Mouse (Mus musculus) kidney, adult 18-20 months (tissue): ENCODE results near the gene Senp7.
A peak's percentile ranks its signal among the peaks of the same experiment; 100 is the strongest.
"Not testable (repeated sequence)": the region's sequence is repeated elsewhere in the genome, so short reads cannot be mapped to it uniquely, and the experiment has no call there.

Experiments
- DNase-seq: peaks from one replicate; pipeline ENCODE4 v3.0.0; 2021

Gene Senp7

GRCm38 (mm10) chr16:56068523-56069070, 20.5 kb downstream of the Senp7 start:
- no peak for DNase-seq

- no peak for DNase-seq
Measured at GRCm38 (mm10) chr16:56071317-56072232, 23.4 kb downstream of the Senp7 start.

GRCm38 (mm10) chr16:56072533-56072932, 24.4 kb downstream of the Senp7 start:
- no peak for DNase-seq

GRCm38 (mm10) chr16:56073150-56073549, 25.0 kb downstream of the Senp7 start:
- not testable (repeated sequence) for DNase-seq

- no peak for DNase-seq
Measured at GRCm38 (mm10) chr16:56074122-56074521, 26.0 kb downstream of the Senp7 start.

- DNase-seq: no peak
Measured at GRCm38 (mm10) chr16:56074565-56074964, 26.4 kb downstream of the Senp7 start.

- peak; percentile 88 for DNase-seq
Measured at GRCm38 (mm10) chr16:56075222-56076111, 27.3 kb downstream of the Senp7 start.

GRCm38 (mm10) chr16:56076121-56076869, 28.2 kb downstream of the Senp7 start:
- no peak for DNase-seq

- DNase-seq: no peak
Measured at GRCm38 (mm10) chr16:56079419-56079818, 31.3 kb downstream of the Senp7 start.

- DNase-seq: no peak
Measured at GRCm38 (mm10) chr16:56081691-56082090, 33.6 kb downstream of the Senp7 start.

- DNase-seq: no peak
Measured at GRCm38 (mm10) chr16:56086336-56086735, 38.2 kb downstream of the Senp7 start.

- no peak for DNase-seq
Measured at GRCm38 (mm10) chr16:56090385-56090784, 42.2 kb downstream of the Senp7 start.

GRCm38 (mm10) chr16:56096401-56097018, 48.4 kb downstream of the Senp7 start:
- DNase-seq: not testable (repeated sequence)

- no peak for DNase-seq
Measured at GRCm38 (mm10) chr16:56115706-56116105, 67.6 kb downstream of the Senp7 start.

GRCm38 (mm10) chr16:56116155-56116554, 68.0 kb downstream of the Senp7 start:
- DNase-seq: no peak

- no peak for DNase-seq
Measured at GRCm38 (mm10) chr16:56117327-56118180, 69.4 kb downstream of the Senp7 start.

GRCm38 (mm10) chr16:56122517-56122916, 74.4 kb downstream of the Senp7 start:
- no peak for DNase-seq

GRCm38 (mm10) chr16:56124045-56124444, 75.9 kb downstream of the Senp7 start:
- no peak for DNase-seq

- DNase-seq: no peak
Measured at GRCm38 (mm10) chr16:56131666-56132065, 83.5 kb downstream of the Senp7 start.

- no peak for DNase-seq
Measured at GRCm38 (mm10) chr16:56134149-56134548, 86.0 kb downstream of the Senp7 start.

GRCm38 (mm10) chr16:56137672-56138071, 89.5 kb downstream of the Senp7 start:
- DNase-seq: not testable (repeated sequence)
